Mouse (Mus musculus) frontal cortex, adult 2 months (tissue): ENCODE data around the gene Slc41a1. TPM values are rescaled to one million over a fixed set of nuclear protein-coding genes. Genes with fewer than 3 reads are reported as not detected.
"Not testable (repeated sequence)": the region's sequence is repeated elsewhere in the genome, so short reads cannot be mapped to it uniquely, and the experiment has no call there.

Source experiments
- DNase-seq, 2 experiments: peaks; one replicate each; pipeline ENCODE4 v3.0.0; 2022; ENCODE audit warnings: low spot score in 1 of 2; ENCODE audit errors: extremely low spot score in 1 of 2
- polyA plus RNA-seq: library from polyadenylated mRNA; depleted of rRNA; stranded (reverse); fragments of >200 nt; gene quantifications from 2 replicates; pipeline ENCODE4 v1.2.3, GENCODE M21; 2012; rRNA removed

The Slc41a1 gene
- polyA plus RNA-seq: 37.3 and 39.2 TPM in 2 replicates

GRCm38 (mm10) chr1:131827207-131827786 lies at the start of gene Slc41a1:
Slc41a1 (plus strand) TSS chr1:131827493.
- DNase-seq: no peak

GRCm38 (mm10) chr1:131794591-131794990 lies 32.7 kb upstream of the Slc41a1 start:
- no peak for DNase-seq

GRCm38 (mm10) chr1:131795171-131795570 lies 32.1 kb upstream of the Slc41a1 start:
- DNase-seq: no peak

GRCm38 (mm10) chr1:131797202-131797909 lies 29.9 kb upstream of the Slc41a1 start, which contains the start of gene Pm20d1:
Pm20d1 (plus strand) TSS chr1:131797381.
- DNase-seq: peak in 1 of 2 experiments; percentile 26

GRCm38 (mm10) chr1:131800001-131800400 lies 27.3 kb upstream of the Slc41a1 start:
- DNase-seq: no peak

GRCm38 (mm10) chr1:131801071-131801470 lies 26.2 kb upstream of the Slc41a1 start:
- DNase-seq: no peak

GRCm38 (mm10) chr1:131802652-131803051 lies 24.6 kb upstream of the Slc41a1 start:
- DNase-seq: no peak

- no peak for DNase-seq
Observed at GRCm38 (mm10) chr1:131804166-131804565, 23.1 kb upstream of the Slc41a1 start.

- DNase-seq: no peak
Observed at GRCm38 (mm10) chr1:131808986-131809385, 18.3 kb upstream of the Slc41a1 start.

- no peak for DNase-seq
Observed at GRCm38 (mm10) chr1:131809651-131810050, 17.6 kb upstream of the Slc41a1 start.

- no peak for DNase-seq
Observed at GRCm38 (mm10) chr1:131811393-131811792, 15.9 kb upstream of the Slc41a1 start.

GRCm38 (mm10) chr1:131812006-131812405 lies 15.3 kb upstream of the Slc41a1 start:
- no peak for DNase-seq

- no peak for DNase-seq
Observed at GRCm38 (mm10) chr1:131812631-131813295, 14.5 kb upstream of the Slc41a1 start.

GRCm38 (mm10) chr1:131813731-131814130 lies 13.6 kb upstream of the Slc41a1 start:
- DNase-seq: no peak

- DNase-seq: no peak
Observed at GRCm38 (mm10) chr1:131814191-131814590, 13.1 kb upstream of the Slc41a1 start.

GRCm38 (mm10) chr1:131816886-131817285 lies 10.4 kb upstream of the Slc41a1 start:
- DNase-seq: no peak

- not testable (repeated sequence) for DNase-seq
Observed at GRCm38 (mm10) chr1:131820353-131820752, 6.9 kb upstream of the Slc41a1 start.

- peak; percentile 22 to 66 for DNase-seq
Observed at GRCm38 (mm10) chr1:131820887-131821328, 6.4 kb upstream of the Slc41a1 start.

GRCm38 (mm10) chr1:131822292-131822691 lies 5.0 kb upstream of the Slc41a1 start:
- DNase-seq: no peak

GRCm38 (mm10) chr1:131822856-131823492 lies 4.3 kb upstream of the Slc41a1 start:
- no peak for DNase-seq

- peak in 1 of 2 experiments; percentile 59 for DNase-seq
Observed at GRCm38 (mm10) chr1:131823563-131823962, 3.7 kb upstream of the Slc41a1 start.
